Mouse (Mus musculus): Measurements from ENCODE around the gene Fbrsl1.

DNA sequence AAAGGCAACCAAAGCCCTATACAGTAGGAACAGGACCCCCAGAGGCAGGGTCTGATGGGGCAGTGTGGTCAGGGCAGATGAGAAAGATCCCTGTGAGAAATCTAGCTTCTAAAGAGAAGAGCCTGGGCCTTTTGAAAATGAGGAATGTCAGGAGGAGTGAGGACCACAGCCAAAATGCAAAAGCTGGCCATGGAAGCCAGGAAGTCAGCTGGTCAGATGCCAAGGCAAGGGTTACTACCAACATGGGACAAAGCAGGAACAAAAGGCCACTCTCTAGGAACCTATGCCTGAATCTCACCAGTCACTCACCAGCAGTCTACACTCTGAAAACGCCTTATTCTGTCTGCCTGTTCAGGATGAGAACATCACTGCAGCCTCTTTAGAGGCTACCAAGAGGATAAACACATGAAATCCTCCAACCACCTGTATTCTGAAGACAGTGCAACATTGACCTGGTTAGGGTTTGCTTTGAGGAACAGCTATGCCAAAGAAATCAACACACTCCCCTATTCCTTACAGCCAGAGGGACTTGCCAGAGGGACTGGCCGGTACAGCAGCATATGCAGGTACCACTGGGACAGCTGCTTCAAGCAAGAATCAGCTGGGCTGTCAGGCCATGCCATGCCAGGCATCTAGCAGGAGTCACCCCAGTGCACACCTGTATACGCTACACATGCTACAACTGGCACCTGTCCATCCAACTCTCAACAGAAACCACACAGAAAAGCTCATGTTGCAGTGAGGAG is 8.6 kb downstream of the Fbrsl1 start:
- no peak for TF ChIP-seq EP300 (IDR thresholded peaks at IDR 0.05; ENCODE audit: insufficient read depth, low read depth, low read length)
- TF ChIP-seq POLR2A (IDR thresholded peaks at IDR 0.05; ENCODE audit: insufficient read depth, low read length) = no peak
